Mouse (Mus musculus) neural tube, embryonic 10.5 days (tissue): Measurements from ENCODE around the gene Ccdc120.
A peak's percentile ranks its signal among the peaks of the same experiment; 100 is the strongest.

Experiments
- DNase-seq: peaks from one replicate; pipeline ENCODE4 v3.0.0-alpha.2; 2017; ENCODE audit warnings: low spot score; ENCODE audit errors: extremely low spot score

Ccdc120 gene

DNA sequence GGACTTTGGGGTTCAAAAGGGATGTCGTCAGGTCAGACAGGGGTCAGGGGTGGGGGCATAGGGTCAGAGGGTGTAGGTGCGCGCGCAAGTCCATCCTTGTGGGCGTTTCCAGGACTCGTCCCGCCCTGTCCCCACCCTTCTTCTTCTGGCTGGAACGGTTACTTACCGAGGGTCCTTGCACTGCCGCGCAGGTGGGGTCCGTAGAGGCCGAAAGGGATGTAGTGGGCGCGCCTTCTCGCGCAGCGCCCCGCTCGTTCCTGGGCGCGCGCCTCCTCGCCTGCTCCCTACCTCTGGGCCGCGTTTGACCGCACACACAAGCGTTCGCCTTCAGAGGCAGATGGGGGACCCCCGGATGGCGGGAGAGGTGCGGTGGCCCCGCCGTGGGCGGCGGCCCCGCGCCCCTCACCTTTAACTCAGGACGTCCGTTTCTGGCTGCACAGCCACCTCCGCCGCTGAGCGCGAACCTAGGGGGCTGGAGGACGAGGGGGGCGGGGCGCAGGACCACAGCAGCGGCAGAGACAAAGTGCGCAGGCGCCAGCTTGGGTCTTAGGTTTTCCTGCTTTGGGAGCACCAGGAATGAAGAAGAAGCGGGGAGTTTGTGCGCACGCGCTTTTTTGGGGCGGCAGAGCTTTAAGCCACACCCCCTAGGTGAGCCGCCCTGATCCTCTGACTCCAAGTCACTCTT, at the start of gene Ccdc120:
Gene Ccdc120 (minus strand): TSS at position 474 of the 685 bp plus-strand sequence.
- DNase-seq = peak; percentile 77

DNA sequence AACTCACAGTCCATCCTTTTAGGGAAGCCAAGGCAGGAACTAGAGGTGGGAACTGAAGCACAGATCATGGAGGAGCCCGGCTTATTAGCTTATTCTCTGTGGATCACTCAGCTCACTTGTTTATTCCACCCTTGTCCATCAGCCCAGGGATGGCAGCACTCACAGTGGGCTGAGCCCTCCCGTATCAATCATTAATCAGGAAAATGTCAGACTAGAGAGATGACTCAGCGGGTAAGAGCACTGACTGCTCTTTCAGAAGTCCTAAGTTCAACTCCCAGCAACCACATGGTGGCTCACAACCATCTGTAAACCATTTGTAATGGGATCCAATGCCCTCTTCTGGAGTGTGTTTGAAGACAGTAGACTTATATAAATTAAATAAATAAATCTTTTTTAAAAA, 46.6 kb upstream of the Ccdc120 start:
- no peak for DNase-seq

DNA sequence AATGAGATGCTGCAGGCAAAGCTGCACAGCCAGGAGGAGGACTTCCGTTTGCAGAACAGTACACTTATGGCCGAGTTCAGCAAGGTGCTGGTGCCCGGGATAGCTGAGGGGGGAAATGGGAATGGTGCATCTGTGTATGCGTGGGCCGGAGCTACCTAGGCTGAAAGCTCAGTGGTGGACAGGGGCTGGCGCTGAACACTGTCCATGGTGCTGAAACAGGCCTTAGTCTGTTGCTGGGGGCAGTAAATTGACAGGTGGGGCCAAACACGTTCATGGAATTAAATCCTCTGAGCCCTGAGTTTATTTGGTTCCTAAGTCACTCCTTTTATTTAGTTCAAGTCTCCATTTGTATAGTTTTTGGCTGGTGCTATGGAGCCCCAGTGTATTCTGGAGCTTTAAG, 44.3 kb upstream of the Ccdc120 start:
- DNase-seq = peak; percentile 23

DNA sequence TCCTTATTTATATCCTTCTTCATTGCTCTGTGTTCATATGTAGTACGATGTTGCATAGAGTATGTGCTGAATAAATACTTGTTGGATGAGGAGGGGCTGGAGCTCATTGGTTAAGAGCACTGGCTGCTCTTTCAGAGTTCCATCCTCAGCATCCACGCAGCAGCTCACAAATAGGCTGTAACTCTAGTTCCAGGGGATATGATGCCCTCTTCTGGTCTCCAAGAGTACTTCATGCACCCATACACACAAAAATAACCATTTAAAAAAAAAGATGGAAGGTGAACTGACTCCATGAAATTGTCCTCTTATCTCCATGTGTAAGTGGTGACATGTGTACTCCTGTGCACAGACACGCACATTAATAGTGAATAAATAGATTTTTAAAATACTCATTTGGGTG, 42.7 kb upstream of the Ccdc120 start:
- no peak for DNase-seq

- no peak for DNase-seq
Measured at GRCm38 (mm10) chrX:7790309-7790708, 39.6 kb upstream of the Ccdc120 start.

DNA sequence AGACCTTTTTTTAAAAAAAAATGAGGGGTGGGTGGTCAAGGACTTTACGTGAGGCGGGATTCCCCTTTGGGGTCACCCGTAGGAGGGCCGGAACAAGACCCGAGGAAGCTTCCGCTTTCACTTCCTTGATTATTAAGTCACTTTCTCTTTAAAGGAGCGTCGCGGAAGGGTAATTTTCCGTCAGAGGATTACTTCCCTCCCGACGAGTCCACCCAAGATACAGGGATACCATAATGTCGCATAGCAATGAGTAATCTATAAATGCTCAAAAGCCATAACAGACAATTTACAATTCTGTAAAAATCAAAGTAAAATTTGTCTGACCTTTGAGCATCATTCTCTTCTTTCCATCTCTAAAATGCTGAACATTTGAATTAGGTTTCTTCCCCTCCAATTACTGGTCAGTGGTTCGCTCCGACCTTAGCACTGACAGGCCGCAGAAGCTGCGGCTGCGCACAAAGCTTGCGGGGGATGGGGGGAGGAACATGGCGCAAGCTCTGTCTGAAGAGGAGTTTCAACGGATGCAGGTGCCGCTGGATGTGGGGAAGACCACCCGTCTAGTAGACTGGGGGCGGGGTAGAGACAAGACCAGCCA, 38.9 kb upstream of the Ccdc120 start, which contains the start of gene Gripap1:
Gene Gripap1 (plus strand): TSS at position 224 of the 595 bp plus-strand sequence.
- DNase-seq = peak; percentile 47

DNA sequence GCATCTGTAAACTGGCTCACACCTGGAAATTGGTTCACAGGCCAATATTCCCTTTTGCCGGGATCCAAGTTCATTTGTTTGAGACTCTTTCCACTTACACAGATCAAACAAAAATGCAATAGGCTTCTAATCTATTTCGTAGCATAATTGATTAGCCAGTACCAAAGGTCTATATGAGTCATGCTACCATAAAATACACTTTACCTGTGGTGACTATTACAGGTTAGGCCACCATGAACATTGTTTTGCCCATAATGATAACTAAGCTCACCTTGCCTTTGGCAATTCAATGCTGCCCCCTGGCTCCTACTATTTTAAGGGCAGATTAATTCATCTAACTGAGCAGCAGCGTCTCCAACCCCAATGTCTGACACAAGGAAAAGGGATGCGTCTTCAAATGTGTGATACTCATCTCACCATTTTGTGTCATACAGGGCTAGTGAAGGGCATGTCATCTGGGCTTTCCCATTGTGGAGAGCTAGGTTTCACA, 31.9 kb upstream of the Ccdc120 start:
- DNase-seq = no peak

DNA sequence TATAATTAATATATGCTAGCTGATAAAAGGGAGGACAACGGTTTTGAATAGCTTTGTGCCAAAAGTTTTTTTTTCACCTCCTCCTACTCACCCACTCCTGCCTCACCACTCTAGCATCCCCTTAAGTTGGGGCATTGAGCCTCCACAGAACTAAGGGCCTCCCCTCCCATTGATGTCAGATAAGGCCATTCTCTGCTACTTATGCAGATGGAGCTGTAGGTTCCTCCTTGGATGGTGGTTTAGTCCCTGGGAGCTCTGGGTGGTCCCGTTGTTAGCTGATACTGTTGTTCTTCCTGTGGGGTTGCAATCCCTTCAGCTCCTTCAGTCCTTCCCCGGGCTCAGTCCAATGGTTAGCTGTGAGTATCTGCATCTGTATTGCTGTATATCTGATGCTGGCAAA, 28.6 kb upstream of the Ccdc120 start:
- no peak for DNase-seq

GRCm38 (mm10) chrX:7778450-7779244, 27.9 kb upstream of the Ccdc120 start:
- DNase-seq = no peak

DNA sequence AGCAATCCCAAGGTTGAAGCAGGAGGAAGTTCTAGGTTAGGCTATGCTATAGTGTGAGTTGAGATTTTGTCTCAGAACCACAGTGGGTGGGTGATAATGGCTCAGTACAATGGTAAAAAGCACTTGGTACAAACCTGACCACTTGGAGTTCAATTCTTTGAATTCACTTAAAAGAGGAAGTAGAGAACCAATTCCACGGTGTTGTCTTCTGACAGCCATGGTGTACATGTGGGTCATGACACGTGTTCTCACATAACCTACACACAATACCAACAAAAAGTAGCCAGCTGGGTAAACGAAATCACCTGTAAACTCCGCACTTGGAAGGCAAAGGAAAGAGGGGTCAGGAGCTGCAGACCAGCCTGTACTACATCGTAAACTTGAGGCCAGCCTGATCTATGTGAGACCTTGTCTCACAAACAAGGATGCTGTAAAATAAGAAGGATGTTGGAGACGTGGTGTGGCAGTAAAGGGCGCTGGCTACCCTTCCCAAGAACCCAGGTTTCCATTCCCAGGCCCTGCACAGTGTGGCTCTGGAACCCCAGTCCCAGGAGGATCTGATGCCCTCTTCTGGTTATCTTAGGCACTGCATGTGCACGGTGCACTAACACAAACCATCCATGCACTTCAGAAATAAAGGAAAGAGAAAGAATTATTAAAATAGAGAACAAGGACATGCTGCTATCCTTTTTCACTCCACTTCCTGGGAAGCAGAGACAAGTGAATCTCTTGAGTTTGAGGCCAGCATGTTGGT, 25.8 kb upstream of the Ccdc120 start:
- DNase-seq = peak; percentile 47

- DNase-seq = no peak
Measured at GRCm38 (mm10) chrX:7775501-7776205, 24.9 kb upstream of the Ccdc120 start.

DNA sequence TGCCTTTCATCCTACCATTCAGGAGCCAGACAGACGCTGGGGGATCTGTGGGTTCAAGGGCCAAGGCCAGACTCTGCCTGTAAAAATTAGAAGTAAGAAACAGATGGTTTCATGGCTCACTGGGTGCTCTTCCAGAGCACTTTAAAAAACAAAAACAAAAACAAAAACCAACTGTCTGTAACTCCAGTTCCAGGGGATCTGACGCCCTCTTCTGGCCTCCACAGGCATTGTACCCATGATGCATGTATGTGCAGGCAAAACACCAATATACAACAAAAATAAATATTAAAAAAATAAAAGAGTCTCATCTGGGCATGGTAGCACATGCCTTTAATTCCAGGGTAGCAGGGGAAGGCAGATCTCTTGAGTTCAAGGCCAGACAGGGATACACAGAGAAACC, 22.1 kb upstream of the Ccdc120 start:
- DNase-seq = no peak

GRCm38 (mm10) chrX:7769302-7770017, 18.8 kb upstream of the Ccdc120 start:
- DNase-seq = no peak

DNA sequence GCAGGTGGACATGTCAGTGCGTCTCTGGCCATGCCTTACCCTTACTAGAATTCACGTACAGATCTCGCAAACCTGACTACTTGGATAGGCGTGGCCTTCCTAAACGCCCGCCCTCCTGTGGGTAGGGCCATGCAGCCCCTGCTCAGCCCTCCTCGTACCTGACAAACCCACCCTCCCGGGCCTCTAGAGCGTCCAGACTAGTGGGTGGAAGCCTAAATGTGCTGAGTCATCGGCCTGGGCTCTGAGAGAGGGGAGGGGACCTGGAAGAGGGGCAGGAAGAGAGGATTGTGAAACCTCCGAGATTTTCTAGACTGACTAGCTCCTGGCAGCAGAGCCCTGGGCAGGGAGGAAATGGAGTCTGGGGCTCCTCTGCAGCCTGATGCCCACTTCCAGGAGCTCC, 15.1 kb upstream of the Ccdc120 start:
- peak; percentile 23 for DNase-seq

DNA sequence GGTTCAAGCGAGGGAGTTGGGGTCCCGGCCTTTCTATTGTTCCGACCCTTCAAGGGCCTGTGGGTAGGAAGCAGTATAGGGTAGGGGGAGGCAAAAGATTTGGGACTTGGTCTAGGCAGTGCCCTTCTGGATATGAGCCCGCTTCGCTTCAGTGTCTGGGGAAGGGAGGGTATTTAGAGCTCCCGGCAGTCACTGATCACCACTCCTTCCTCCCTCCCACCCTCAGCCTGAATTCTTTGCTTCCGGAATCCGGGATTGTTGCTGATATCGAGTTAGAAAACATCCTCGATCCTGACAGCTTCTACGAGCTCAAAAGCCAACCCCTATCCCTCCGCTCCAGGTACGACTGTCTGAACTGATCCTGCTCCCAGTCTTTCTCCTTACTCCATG, 14.6 kb upstream of the Ccdc120 start:
- no peak for DNase-seq

- DNase-seq = no peak
Measured at GRCm38 (mm10) chrX:7764657-7765280, 14.1 kb upstream of the Ccdc120 start.

GRCm38 (mm10) chrX:7763631-7764393, 13.1 kb upstream of the Ccdc120 start:
- DNase-seq = peak; percentile 27

GRCm38 (mm10) chrX:7762921-7763197, 12.2 kb upstream of the Ccdc120 start:
- no peak for DNase-seq
